Mouse (Mus musculus) heart, adult 2 months (tissue): ENCODE measurements around the gene Olfr1425.

ENCODE experiments used
- CTCF ChIP-seq: fragments of 200-600 bp; IDR thresholded peaks from 2 replicates; pipeline ENCODE4 v1.8.1; 2022; ENCODE audit warnings: antibody characterized with exemption, mild to moderate bottlenecking, moderate library complexity
- EP300 ChIP-seq: fragments of 200-500 bp; IDR thresholded peaks from 2 replicates; pipeline ENCODE4 v1.6.1; 2011; ENCODE audit warnings: low read depth, low read length, control low read depth; ENCODE audit not compliant: insufficient read depth
- POLR2A ChIP-seq: fragments of 200-500 bp; IDR thresholded peaks from 2 replicates; pipeline ENCODE4 v1.6.1; 2011; ENCODE audit warnings: mild to moderate bottlenecking, low read depth, low read length, control low read depth; ENCODE audit not compliant: insufficient read depth

GRCm38 (mm10) chr19:12113807-12114206 lies 36.3 kb upstream of the Olfr1425 start:
- TF ChIP-seq POLR2A (no peak), EP300 (no peak), CTCF (no peak)
